Mouse (Mus musculus): ENCODE results near the gene Echs1.

DNA sequence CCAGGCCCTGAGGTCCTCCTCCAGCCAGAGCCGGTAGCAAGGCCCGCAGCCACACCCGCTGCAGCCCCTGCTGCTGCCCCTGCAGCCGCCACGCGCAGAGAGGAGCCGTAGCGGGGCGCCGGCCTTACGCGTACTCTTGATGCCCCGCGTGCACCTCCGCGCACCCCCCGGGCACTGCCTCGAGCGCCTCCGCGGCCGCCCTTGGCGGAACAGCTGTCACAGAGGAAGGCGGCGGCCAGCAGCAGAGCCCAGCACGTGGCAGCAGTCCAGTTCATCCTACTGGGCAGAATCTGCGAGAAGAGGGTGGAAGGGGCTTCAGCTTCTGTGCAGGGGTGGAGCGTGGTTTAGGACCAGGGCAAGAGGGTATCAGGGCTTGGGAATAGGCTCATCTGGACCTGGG, 37.1 kb upstream of the Echs1 start:
- TF ChIP-seq CTCF (IDR thresholded peaks at IDR 0.05; ENCODE audit: control insufficient read depth, insufficient read depth, low read length) = no peak
- no peak for TF ChIP-seq POLR2A (IDR thresholded peaks at IDR 0.05; ENCODE audit: borderline replicate concordance, control insufficient read depth, low read depth, low read length)

All from bone marrow, adult 2 months (tissue).